Mouse (Mus musculus) intestine, postnatal 0 days (tissue): ENCODE results near the gene Ranbp17. TPM values are rescaled to one million over a fixed set of nuclear protein-coding genes. Genes with fewer than 3 reads are reported as not detected.
A peak's percentile ranks its signal among the peaks of the same experiment; 100 is the strongest.

Experiments
- ATAC-seq: fragments of 200-750 bp; cut with Nextera tagmentation; 2 replicates; pipeline ENCODE4 v1.8.0; 2017; ENCODE audit warnings: mild to moderate bottlenecking, moderate TSS enrichment, moderate library complexity
- H3K27ac ChIP-seq: fragments of 300-500 bp; sonication (generic); 2 replicates; pipeline ENCODE4 v1.5.1; 2014; ENCODE audit warnings: mild to moderate bottlenecking, low read depth, low read length, moderate library complexity
- H3K27me3 ChIP-seq: fragments of 300-500 bp; sonication (generic); replicated peaks from 2 replicates; pipeline ENCODE4 v1.6.1; 2014; ENCODE audit warnings: low read length, mixed read lengths; ENCODE audit not compliant: control insufficient read depth, insufficient read depth
- H3K36me3 ChIP-seq: fragments of 300-500 bp; sonication (generic); 2 replicates; pipeline ENCODE4 v1.6.1; 2014; ENCODE audit warnings: mild to moderate bottlenecking, moderate library complexity; ENCODE audit not compliant: control insufficient read depth, insufficient read depth
- H3K4me1 ChIP-seq: fragments of 300-500 bp; sonication (generic); replicated peaks from 2 replicates; pipeline ENCODE4 v1.6.1; 2014; ENCODE audit warnings: antibody characterized with exemption, low read length, mixed read lengths; ENCODE audit not compliant: control insufficient read depth, insufficient read depth
- H3K4me2 ChIP-seq: fragments of 300-500 bp; sonication (generic); replicated peaks from 2 replicates; pipeline ENCODE4 v1.6.1; 2014; ENCODE audit warnings: low read depth, mild to moderate bottlenecking, moderate library complexity
- H3K4me3 ChIP-seq: fragments of 300-500 bp; sonication (generic); 2 replicates; pipeline ENCODE4 v1.5.1; 2014; ENCODE audit warnings: low read depth, low read length
- H3K9ac ChIP-seq: fragments of 300-500 bp; sonication (generic); 2 replicates; pipeline ENCODE4 v1.6.1; 2014; ENCODE audit warnings: mild to moderate bottlenecking, low read depth, low read length
- H3K9me3 ChIP-seq: fragments of 300-500 bp; sonication (generic); 2 replicates; pipeline ENCODE4 v1.6.1; 2016; ENCODE audit warnings: mixed run types; ENCODE audit not compliant: control insufficient read depth
- CTCF ChIP-seq: sonication (generic); IDR thresholded peaks from 2 replicates; pipeline ENCODE4 v1.5.1; 2016; ENCODE audit warnings: low read depth, mild to moderate bottlenecking, control low read depth, antibody characterized with exemption, moderate library complexity
- WGBS: fragments of 180-500 bp; shearing (Covaris S2); extraction: QIAGEN DNeasy Blood & Tissue Kit; methylation state at CpG from one replicate; pipeline ENCODE4 v1.1.7; 2014; 5-methylcytosine and 5-hydroxymethylcytosine counted together
- polyA plus RNA-seq: library from polyadenylated mRNA; unstranded; fragments of >200 nt; fragmentation: Nextera tagmentation; extraction: Ambion mirVana; gene quantifications from 2 replicates; pipeline ENCODE4 v1.2.1, GENCODE M21; 2015

Gene Ranbp17
- polyA plus RNA-seq, 1 experiment from 2014 or later: 1.1 TPM

DNA sequence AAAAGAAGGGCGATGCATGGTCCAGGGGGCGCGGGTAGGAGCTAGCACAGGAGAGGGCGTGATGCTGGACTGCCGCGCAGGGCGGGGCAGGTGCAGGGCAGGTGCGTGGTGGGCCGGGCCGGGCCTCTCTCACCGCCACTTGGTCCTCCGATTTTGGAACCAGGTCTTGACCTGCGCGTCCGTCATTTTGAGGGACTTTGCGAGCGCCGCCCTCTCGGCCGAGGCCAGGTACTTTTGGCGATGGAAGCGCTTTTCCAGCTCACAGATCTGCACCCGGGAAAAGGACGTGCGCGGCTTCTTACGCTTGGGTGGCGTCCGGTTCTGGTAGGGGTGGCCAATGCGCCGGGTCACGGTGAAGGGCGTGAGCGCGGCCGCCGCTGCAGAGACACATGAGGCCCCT is 311.2 kb downstream of the Ranbp17 start:
- H3K4me1 ChIP-seq: peaks cover 5% of the 10 kb centered on the region; the same call in 1 of the 2 replicates
- no peaks in the 10 kb centered on the region for H3K9me3 ChIP-seq
- peaks cover 97% of the 10 kb centered on the region for H3K27me3 ChIP-seq
- H3K27ac ChIP-seq: no peak overlapping the region
- TF ChIP-seq CTCF: peak; percentile 39
- H3K9ac ChIP-seq: no peak overlapping the region
- no peak for ATAC-seq
- H3K36me3 ChIP-seq: no peaks in the 10 kb centered on the region; the same call in 1 of the 2 replicates
- WGBS: 2% methylated on average over 37 of the region's 37 CpGs
- H3K4me2 ChIP-seq: 0 out of 2 replicates have a peak overlapping the region, but pooled peaks have one; percentile 54
- peak overlapping the region; percentile 29; the same call in 1 of the 2 replicates for H3K4me3 ChIP-seq

DNA sequence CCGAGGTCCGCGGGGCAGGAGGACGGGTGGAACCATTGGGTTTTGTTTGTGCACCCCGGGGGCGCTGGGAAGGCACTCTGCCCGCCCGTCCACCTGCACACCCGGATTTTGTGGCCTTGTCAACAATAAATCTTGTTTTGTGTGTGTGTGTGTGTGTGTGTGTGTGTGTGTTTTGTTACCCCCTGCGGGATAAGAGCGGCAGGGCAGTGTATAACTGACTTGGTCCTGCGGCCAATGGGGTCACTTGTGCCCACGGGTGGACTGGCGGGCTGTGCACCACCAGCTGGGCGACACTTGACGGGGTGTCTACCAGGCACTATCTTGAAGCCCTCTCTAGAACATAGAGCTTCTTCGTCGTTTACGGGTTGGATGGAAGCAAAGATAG is 311.9 kb downstream of the Ranbp17 start:
- no peak for TF ChIP-seq CTCF
- Histone ChIP-seq H3K4me3 (peak overlapping the region; percentile 27; the same call in 1 of the 2 replicates), H3K9ac (no peak overlapping the region), H3K27ac (no peak overlapping the region), H3K4me1 (peaks cover 5% of the 10 kb centered on the region; the same call in 1 of the 2 replicates), H3K27me3 (peaks cover 99% of the 10 kb centered on the region), H3K36me3 (no peaks in the 10 kb centered on the region; the same call in 1 of the 2 replicates), H3K9me3 (no peaks in the 10 kb centered on the region), H3K4me2 (peak overlapping the region; percentile 46; the same call in 1 of the 2 replicates)
- no peak for ATAC-seq
- 5% methylated on average over 19 of the region's 19 CpGs for WGBS

DNA sequence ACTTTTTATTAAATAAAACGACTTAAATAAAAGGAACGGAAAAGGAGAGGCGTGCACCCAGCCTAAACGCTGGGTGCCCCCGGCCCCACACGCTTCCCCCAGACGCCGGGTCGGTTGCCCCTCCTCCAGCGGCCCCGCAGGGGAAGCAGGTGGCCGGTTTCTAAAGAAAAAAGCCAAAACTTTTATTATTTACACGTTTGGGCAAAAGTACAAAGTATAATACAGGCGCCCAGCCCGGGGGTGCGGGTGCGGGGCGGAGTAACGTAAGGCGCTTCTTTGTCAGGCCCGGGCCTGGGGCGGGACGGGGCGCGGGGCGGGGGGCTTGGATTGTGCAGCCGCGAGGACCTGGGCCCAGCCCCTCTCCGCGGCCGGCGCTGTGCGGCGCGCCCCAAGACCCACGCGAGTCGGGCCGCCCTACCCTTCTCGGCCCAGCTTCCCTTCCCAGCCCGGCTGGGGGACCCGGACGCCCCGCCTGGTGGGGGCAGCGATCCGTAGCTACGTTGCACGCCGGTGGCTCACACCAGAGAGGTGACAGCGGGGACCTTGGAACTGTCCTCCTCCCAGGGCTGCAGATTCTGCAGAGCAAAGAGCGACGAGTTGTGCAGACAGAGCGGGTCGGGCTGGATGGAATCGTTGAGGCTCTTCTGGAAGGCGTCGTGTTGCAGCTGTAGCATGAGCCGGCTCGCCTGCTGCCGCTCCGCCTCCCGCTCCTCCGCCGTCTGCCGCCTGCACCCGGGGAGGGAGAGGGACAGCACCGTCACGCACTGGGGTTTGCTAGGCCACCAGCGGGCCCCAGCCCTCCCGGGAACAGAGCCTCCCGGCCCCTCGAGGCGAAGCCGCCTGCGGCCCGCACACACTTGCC is 312.6 kb downstream of the Ranbp17 start:
- peak overlapping the region; percentile 27 for H3K4me3 ChIP-seq
- H3K9ac ChIP-seq: no peak overlapping the region
- H3K27me3 ChIP-seq: peaks cover 99% of the 10 kb centered on the region

DNA sequence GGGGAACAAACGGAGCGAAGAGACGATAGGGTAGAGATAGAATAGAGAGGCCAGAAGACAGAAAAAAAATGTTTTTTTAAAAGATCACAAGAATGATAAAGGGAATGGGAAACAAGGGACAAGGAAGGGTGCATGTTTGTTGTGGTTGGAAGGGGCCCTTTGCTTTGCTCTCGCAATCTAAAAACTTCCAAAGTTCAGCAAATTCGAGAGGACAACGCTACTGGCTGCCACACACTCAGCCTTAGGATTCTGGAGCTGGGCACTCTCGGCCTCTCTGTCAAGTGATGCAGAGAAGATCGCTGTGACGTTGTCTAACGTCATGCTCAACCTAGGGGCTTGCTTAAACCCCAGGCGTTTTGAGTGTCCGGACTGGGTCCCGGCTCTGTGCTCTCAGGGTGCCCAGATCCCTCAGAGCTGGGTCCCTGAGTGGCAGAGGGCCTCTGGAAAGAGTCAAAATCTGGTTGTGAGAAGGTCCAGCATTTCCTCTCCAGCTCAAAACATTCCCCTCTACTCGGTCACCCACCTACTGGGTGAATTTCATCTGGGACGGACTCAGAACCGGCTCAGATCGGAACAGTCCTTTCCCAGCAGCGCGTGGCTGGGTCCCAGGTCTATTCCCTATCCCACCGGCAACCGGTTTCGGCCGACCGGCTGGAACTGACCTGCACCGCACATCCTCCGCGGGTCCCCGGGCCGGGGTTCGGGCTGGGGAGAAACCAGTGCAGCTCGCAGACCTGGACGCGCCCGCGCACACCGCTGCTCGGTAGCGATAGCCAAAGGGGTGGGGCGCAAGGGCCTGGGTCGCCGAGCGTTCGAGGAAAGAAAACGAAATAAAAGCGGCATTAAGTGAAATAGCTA is 313.4 kb downstream of the Ranbp17 start:
- no peak for ATAC-seq
- Histone ChIP-seq H3K4me1 (peaks cover 5% of the 10 kb centered on the region; the same call in 1 of the 2 replicates), H3K9me3 (no peaks in the 10 kb centered on the region), H3K27ac (no peak overlapping the region), H3K9ac (no peak overlapping the region), H3K36me3 (no peaks in the 10 kb centered on the region; the same call in 1 of the 2 replicates), H3K27me3 (peaks cover 99% of the 10 kb centered on the region), H3K4me2 (peak overlapping the region; percentile 46), H3K4me3 (peak overlapping the region; percentile 27)
- no peak for TF ChIP-seq CTCF
- WGBS: under 1% methylated on average over 45 of the region's 45 CpGs

More for the DNA sequence above, 312.6 kb downstream of the Ranbp17 start:
- ATAC-seq: no peak
- Histone ChIP-seq H3K9me3 (no peaks in the 10 kb centered on the region), H3K27ac (no peak overlapping the region), H3K36me3 (no peaks in the 10 kb centered on the region; the same call in 1 of the 2 replicates), H3K4me2 (peak overlapping the region; percentile 46), H3K4me1 (peaks cover 5% of the 10 kb centered on the region; the same call in 1 of the 2 replicates)
- under 1% methylated on average over 68 of the region's 76 CpGs for WGBS
- TF ChIP-seq CTCF: no peak

DNA sequence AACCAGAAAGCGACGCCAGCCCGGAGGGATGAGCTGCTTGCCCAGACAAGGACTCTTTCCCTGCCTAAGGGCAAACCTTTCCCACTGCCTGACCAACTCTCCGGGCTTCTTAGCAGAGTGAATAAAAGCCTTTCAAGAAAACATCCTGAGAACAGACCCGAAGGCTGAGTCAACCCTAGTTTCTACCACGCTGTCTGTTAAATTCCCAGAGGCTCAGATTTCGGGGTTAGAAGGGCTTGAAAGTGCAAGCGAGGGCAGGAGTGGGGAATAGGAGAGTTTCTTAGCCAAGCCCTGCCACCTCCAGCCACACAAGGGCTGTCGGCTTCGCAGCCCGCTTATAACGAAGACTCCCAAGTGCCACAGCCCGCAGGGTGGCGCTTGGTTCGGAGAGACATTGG is 314.4 kb downstream of the Ranbp17 start:
- Histone ChIP-seq H3K4me3 (no peak overlapping the region), H3K9ac (no peak overlapping the region), H3K27ac (no peak overlapping the region), H3K36me3 (no peaks in the 10 kb centered on the region; the same call in 1 of the 2 replicates), H3K4me1 (peaks cover 5% of the 10 kb centered on the region; the same call in 1 of the 2 replicates), H3K4me2 (no peak overlapping the region), H3K27me3 (peaks cover 94% of the 10 kb centered on the region), H3K9me3 (no peaks in the 10 kb centered on the region)
- WGBS: 6% methylated on average over 15 of the region's 15 CpGs
- ATAC-seq: no peak
- no peak for TF ChIP-seq CTCF
